Mouse (Mus musculus): Measurements from ENCODE around the gene Rasef.
"Not testable (repeated sequence)": the region's sequence is repeated elsewhere in the genome, so short reads cannot be mapped to it uniquely, and the experiment has no call there.

Gene Rasef

DNA sequence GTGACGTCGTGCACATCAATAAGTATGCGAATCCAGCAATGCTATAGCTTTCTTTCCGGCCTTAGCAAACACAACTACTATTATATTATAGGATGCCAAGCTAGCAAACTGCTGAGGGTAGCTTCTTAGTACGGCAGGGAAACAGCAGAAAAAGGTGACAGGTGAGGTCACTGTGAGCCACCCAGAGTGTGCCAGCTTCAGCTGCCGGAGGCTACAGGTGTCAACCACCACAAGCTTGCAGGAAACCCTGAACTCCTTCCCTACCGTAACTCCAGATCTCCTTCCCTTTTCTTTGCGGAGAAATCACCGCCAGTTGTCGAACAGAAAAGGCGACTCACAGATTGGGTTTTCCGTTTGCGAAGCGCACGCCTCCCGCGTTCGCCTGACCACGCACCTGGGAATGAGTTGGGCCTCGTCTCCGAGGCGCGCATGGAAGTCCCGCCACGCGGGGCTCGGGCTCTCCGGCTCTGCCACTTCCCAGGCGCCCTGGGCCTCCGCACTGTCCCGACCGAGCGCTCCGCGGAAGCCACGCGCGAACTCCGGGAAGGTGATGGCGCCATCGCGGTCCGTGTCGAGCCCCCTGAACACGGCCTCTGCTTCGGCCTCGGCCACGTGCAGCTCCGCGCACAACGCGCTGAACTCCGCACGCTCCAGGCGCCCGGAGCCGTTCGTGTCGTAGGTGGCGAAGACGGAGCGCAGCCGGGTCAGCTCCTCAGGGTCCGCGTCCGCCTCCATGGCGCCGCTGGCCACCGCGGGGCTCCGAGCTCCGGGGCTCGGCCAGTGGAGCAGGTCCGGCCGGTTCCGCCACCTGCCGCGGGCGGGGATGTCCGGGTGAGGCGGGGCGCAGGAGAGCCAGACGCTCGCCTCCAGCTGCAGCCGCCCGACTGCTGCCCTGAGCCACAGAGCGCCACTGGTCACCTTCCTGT, at the start of gene Rasef:
Rasef (minus strand) TSS at position 735 of the 926 bp plus-strand sequence.
- peak; percentile 37 to 50 for DNase-seq

DNA sequence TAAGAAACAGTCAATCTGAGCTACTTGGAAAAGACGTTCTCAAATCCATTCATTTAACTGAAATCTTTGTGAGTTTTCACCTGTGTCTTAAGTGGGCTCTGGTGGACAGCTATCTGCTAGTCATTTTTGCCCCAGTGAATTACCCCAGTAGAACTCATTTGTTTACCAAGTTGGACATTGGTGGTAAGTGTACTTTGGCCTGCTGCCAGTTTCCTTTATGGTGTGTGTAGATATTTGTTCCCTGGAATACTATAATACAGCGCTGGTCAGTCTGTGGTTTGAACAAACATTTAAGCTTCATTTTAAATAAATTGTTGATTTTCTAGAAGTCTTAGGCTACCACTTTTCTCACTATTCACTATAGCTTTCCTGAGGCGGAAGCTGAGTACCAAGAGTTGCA, 35.8 kb upstream of the Rasef start:
- DNase-seq, result no peak

DNA sequence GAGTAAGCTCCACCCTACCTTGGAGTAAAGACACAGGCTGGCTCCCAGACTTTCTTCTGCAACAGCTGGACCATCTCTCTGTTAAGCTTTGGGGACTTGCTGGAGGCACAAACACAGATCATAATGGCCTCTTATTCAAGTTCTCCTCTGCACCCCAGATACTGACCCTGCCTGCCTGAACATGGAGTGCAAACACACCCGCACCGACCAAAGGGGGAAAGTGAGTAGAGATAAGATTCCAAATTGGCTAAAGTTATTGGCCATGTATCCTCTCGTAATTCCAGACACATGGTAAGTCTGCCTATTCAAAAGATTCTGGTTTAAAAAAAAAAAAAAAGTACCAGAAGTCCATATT, 369 bp upstream of the Rasef start:
- DNase-seq, result no peak

GRCm38 (mm10) chr4:73789534-73789933, 1.3 kb downstream of the Rasef start:
- DNase-seq, result no peak

GRCm38 (mm10) chr4:73788076-73788730, 2.6 kb downstream of the Rasef start:
- no peak for DNase-seq

- no peak for DNase-seq
Measured at GRCm38 (mm10) chr4:73784147-73784546, 6.6 kb downstream of the Rasef start.

DNA sequence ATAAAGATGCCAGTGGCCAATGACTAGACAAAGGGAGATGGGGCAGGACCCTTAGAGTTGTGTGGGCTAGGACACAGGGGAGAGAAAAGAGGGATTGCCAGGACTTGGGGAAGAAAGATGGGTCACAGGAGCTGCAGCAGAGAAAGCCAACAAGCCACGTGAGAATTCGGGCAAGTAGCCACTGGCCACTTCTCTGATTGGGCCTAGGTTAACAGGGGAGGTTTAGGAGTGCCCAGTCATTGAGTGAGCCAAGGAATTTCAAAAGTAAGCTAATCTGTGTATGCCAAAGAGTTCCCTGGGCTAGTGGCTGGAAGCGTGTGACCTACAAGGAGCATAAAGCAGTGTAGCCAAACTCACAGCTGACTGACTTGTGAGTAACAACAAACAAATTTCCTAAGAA, 9.7 kb downstream of the Rasef start:
- DNase-seq, result no peak

GRCm38 (mm10) chr4:73775266-73775665, 15.5 kb downstream of the Rasef start:
- DNase-seq, result no peak

- no peak for DNase-seq
Measured at GRCm38 (mm10) chr4:73773831-73774810, 16.7 kb downstream of the Rasef start.

- no peak for DNase-seq
Measured at GRCm38 (mm10) chr4:73772028-73772427, 18.8 kb downstream of the Rasef start.

- no peak for DNase-seq
Measured at GRCm38 (mm10) chr4:73770592-73770991, 20.2 kb downstream of the Rasef start.

DNA sequence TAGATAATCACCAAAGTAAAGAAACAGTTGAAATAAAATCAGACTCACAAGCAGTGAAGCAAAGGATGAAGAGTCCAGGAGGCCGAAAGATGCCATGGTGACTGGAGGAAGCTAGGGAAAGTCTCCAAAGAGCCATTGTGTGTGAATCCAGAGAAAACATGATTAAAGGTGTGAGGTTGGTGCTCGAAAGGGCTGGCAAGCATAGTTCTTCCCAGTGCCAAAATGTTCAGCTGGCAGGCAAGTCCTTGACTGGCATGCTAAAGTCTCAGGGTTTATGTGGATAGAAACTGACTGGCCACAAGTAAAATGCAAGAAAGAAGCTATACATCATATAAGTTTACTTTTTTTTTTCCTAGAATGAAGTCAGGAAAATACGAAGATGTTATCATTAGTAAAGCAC, 22.6 kb downstream of the Rasef start:
- peak; percentile 74 to 78 for DNase-seq

- no peak for DNase-seq
Measured at GRCm38 (mm10) chr4:73748219-73748618, 42.6 kb downstream of the Rasef start.

DNA sequence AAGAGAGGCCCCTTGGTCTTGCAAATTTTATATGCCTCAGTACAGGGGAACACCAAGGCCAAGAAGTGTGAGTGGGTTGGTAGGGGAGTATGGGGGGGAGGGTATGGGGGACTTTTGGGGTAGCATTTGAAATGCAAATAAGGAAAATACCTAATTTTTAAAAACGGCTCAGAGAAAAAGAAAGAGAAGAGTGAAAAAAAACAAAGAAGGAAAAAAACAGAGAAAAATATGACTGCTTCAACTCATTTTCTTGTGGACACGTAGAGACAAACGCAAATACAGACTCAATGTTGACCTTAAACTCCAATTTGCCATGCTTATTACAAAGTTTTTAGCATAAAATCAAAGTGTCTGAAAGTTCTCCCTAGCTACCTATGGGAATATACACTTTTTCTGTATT, 51.4 kb downstream of the Rasef start:
- DNase-seq, result no peak

DNA sequence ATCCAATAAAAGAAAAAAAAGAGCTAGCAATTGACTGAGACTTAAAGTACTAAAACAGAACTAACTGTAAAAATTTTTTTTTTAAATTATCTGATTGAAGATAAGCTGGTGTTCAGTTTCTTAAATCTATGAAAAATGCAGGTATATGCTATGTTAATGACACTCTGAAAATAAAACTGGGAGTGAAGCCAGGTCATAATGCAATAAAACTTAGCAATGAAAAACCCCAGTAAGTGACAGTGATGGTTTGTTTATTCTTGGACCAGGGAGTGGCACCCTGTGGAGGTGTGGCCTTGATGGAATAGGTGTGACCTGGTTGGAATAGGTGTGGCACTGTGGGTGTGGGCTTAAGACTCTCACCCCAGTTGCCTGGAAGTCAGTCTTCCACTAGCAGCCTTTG, 71.0 kb downstream of the Rasef start:
- no peak for DNase-seq

- DNase-seq, result no peak
Measured at GRCm38 (mm10) chr4:73718761-73719160, 72.0 kb downstream of the Rasef start.

DNA sequence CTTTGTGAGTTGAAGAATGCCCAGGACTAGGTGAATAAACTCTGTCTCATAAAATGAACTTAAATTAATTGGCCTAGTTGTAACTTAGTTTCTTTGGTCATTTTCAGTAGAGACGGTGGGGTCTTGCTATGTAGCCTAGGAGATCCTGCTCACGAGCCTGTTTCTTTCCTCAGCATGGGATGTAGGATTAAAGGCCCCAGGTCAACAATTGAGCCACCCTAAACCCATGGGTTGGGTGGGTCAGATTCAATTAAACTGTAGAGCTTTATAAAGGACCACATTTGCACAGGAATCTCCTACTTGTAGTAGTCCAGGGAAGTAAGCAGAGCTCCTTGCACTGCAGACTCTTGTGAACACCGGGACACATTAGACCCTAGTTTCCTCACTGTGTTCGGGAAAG, 107.6 kb downstream of the Rasef start, which contains the start of gene Gm428:
Gm428 (plus strand) TSS at position 301 of the 400 bp plus-strand sequence.
- not testable (repeated sequence) for DNase-seq

DNA sequence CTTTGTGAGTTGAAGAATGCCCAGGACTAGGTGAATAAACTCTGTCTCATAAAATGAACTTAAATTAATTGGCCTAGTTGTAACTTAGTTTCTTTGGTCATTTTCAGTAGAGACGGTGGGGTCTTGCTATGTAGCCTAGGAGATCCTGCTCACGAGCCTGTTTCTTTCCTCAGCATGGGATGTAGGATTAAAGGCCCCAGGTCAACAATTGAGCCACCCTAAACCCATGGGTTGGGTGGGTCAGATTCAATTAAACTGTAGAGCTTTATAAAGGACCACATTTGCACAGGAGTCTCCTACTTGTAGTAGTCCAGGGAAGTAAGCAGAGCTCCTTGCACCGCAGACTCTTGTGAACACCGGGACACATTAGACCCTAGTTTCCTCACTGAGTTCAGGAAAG, 122.7 kb downstream of the Rasef start, which contains the start of gene Gm11239:
Gm11239 (plus strand) TSS at position 301 of the 400 bp plus-strand sequence.
- DNase-seq, result not testable (repeated sequence)
